Mouse (Mus musculus) embryonic fibroblast, embryonic 13.5 days (primary cell): ENCODE results near the gene Ntrk2.

ENCODE experiments used
- CTCF ChIP-seq: IDR thresholded peaks from 2 replicates; pipeline ENCODE4 v1.5.1; 2011; ENCODE audit warnings: mild to moderate bottlenecking, control low read depth, low read length, moderate library complexity, borderline replicate concordance; ENCODE audit not compliant: insufficient read depth
- POLR2A ChIP-seq: IDR thresholded peaks from 2 replicates; pipeline ENCODE4 v1.6.1; 2011; ENCODE audit warnings: low read depth, mild to moderate bottlenecking, control low read depth, low read length, moderate library complexity

GRCm38 (mm10) chr13:58896254-58896910, 90.0 kb downstream of the Ntrk2 start:
- TF ChIP-seq POLR2A, result no peak
- no peak for TF ChIP-seq CTCF
